In genomic region chr6:59004630-59005029, GRCm38 (mm10) we compare ENCODE assay signal across 35 mouse cellular contexts. TPM values are rescaled to one million over a fixed set of nuclear protein-coding genes. Genes with fewer than 3 reads are reported as not detected.
"Had no signal": no experiment of that assay in that cellular context is flagged by ENCODE, and none has a peak within 500 bp of the region (broad histone marks: within the 10 kb centered on the region; RNA-seq: fewer than 3 reads in every experiment).

No protein-coding gene starts in this region.

- H3K27me3 ChIP-seq: limb, embryonic 12.5 days; limb, embryonic 13.5 days; limb, embryonic 15.5 days; liver, embryonic 12.5 days; liver, embryonic 13.5 days; liver, embryonic 15.5 days; lung, embryonic 15.5 days; megakaryocyte, embryonic 14.5 days; midbrain, embryonic 12.5 days; midbrain, embryonic 13.5 days; midbrain, embryonic 15.5 days; neural tube, embryonic 12.5 days had no signal

- H3K9ac ChIP-seq: limb, embryonic 12.5 days; limb, embryonic 13.5 days; limb, embryonic 15.5 days; liver, embryonic 12.5 days; liver, embryonic 13.5 days; liver, embryonic 14.5 days; liver, embryonic 15.5 days; liver, postnatal 0 days; lung, embryonic 14.5 days; lung, embryonic 15.5 days; midbrain, embryonic 12.5 days; midbrain, embryonic 13.5 days; midbrain, embryonic 15.5 days; neural tube, embryonic 12.5 days had no signal

- H3K9me3 ChIP-seq: limb, embryonic 10.5 days; limb, embryonic 12.5 days; limb, embryonic 13.5 days; limb, embryonic 15.5 days; liver, embryonic 12.5 days; liver, embryonic 13.5 days; liver, embryonic 15.5 days; lung, embryonic 15.5 days; megakaryocyte, embryonic 14.5 days; midbrain, embryonic 10.5 days; midbrain, embryonic 12.5 days; midbrain, embryonic 13.5 days; midbrain, embryonic 15.5 days; neural tube, embryonic 12.5 days had no signal

- H3K36me3 ChIP-seq: limb, embryonic 10.5 days; limb, embryonic 12.5 days; limb, embryonic 13.5 days; limb, embryonic 15.5 days; liver, embryonic 12.5 days; liver, embryonic 13.5 days; liver, embryonic 15.5 days; lung, embryonic 15.5 days; midbrain, embryonic 10.5 days; midbrain, embryonic 12.5 days; midbrain, embryonic 13.5 days; midbrain, embryonic 15.5 days; neural tube, embryonic 12.5 days had no signal

- H3K4me3 ChIP-seq: limb, embryonic 10.5 days; limb, embryonic 12.5 days; limb, embryonic 13.5 days; limb, embryonic 15.5 days; liver, embryonic 12.5 days; liver, embryonic 13.5 days; liver, embryonic 15.5 days; lung, embryonic 15.5 days; megakaryocyte, embryonic 14.5 days; midbrain, embryonic 10.5 days; midbrain, embryonic 12.5 days; midbrain, embryonic 13.5 days; midbrain, embryonic 15.5 days; myocyte; neural tube, embryonic 12.5 days had no signal

- H3K27ac ChIP-seq: limb, embryonic 10.5 days; limb, embryonic 12.5 days; limb, embryonic 13.5 days; limb, embryonic 15.5 days; liver, embryonic 12.5 days; liver, embryonic 13.5 days; liver, embryonic 14.5 days; liver, embryonic 15.5 days; lung, embryonic 15.5 days; macrophage; midbrain, embryonic 10.5 days; midbrain, embryonic 12.5 days; midbrain, embryonic 13.5 days; midbrain, embryonic 15.5 days; neural tube, embryonic 12.5 days had no signal

- ATAC-seq: liver, embryonic 12.5 days; liver, postnatal 0 days; lung, postnatal 0 days; midbrain, embryonic 13.5 days; midbrain, embryonic 15.5 days; midbrain, embryonic 16.5 days had no signal

- H3K4me2 ChIP-seq: limb, embryonic 12.5 days; limb, embryonic 13.5 days; limb, embryonic 15.5 days; liver, embryonic 11.5 days; liver, embryonic 12.5 days; liver, embryonic 13.5 days; liver, embryonic 15.5 days; lung, embryonic 14.5 days; lung, embryonic 15.5 days; midbrain, embryonic 11.5 days; midbrain, embryonic 12.5 days; midbrain, embryonic 13.5 days; midbrain, embryonic 15.5 days; neural tube, embryonic 12.5 days had no signal

- H3K4me1 ChIP-seq: limb, embryonic 10.5 days; limb, embryonic 12.5 days; limb, embryonic 13.5 days; limb, embryonic 15.5 days; liver, embryonic 12.5 days; liver, embryonic 13.5 days; liver, embryonic 15.5 days; megakaryocyte, embryonic 14.5 days; midbrain, embryonic 10.5 days; midbrain, embryonic 12.5 days; midbrain, embryonic 13.5 days; midbrain, embryonic 15.5 days; neural tube, embryonic 12.5 days had no signal

- DNase-seq: left cerebral cortex, postnatal 4 days; liver; liver, embryonic 13.5 days; liver, postnatal 0 days; lung, adult 18-20 months; lung, adult 2 months; lung, embryonic 14.5 days; lung, postnatal 10 days; lung, postnatal 14 days; lung, postnatal 36 days; lung, postnatal 4 days; midbrain, embryonic 14.5 days had no signal

RNA-seq across cellular contexts. Expression of gene Fam13a, which starts 19.7 kb away (rescaled TPM):
- total RNA-seq: megakaryocyte, adult 5-6 weeks; megakaryocyte-erythroid progenitor cell, adult 5-6 weeks; monocyte, adult 5-6 weeks had no signal
